Mouse (Mus musculus) hindbrain, embryonic 16.5 days (tissue): ENCODE data around the gene Hnf4a. TPM values are rescaled to one million over a fixed set of nuclear protein-coding genes. Genes with fewer than 3 reads are reported as not detected.

Experiments
- ATAC-seq: fragments of 200-750 bp; cut with Nextera tagmentation; 2 replicates; pipeline ENCODE4 v1.8.0; 2017; ENCODE audit warnings: moderate TSS enrichment, moderate library complexity
- H3K27ac ChIP-seq: fragments of 300-500 bp; sonication (generic); 2 replicates; pipeline ENCODE4 v1.5.1; 2014; ENCODE audit warnings: low read depth, mild to moderate bottlenecking, control low read depth, low read length, moderate library complexity
- H3K27me3 ChIP-seq: fragments of 300-500 bp; sonication (generic); replicated peaks from 2 replicates; pipeline ENCODE4 v1.6.1; 2014; ENCODE audit warnings: low read length; ENCODE audit not compliant: control insufficient read depth, insufficient read depth
- H3K36me3 ChIP-seq: fragments of 300-500 bp; sonication (generic); 2 replicates; pipeline ENCODE4 v1.6.1; 2014; ENCODE audit warnings: mild to moderate bottlenecking, low read length, moderate library complexity, mixed read lengths; ENCODE audit not compliant: control insufficient read depth, insufficient read depth
- H3K4me1 ChIP-seq: fragments of 300-500 bp; sonication (generic); 2 replicates; pipeline ENCODE4 v1.6.1; 2014; ENCODE audit warnings: low read depth, low read length; ENCODE audit not compliant: control insufficient read depth, insufficient read depth
- H3K4me2 ChIP-seq: fragments of 300-500 bp; sonication (generic); 2 replicates; pipeline ENCODE4 v1.6.1; 2014; ENCODE audit warnings: mild to moderate bottlenecking, low read length, control low read depth, moderate library complexity
- H3K4me3 ChIP-seq: fragments of 300-500 bp; sonication (generic); 2 replicates; pipeline ENCODE4 v1.5.1; 2014; ENCODE audit warnings: mild to moderate bottlenecking, low read length, control low read depth, moderate library complexity
- H3K9ac ChIP-seq: fragments of 300-500 bp; sonication (generic); 2 replicates; pipeline ENCODE4 v1.6.1; 2014; ENCODE audit warnings: low read depth, mild to moderate bottlenecking, control low read depth, low read length, moderate library complexity
- H3K9me3 ChIP-seq: fragments of 300-500 bp; sonication (generic); 2 replicates; pipeline ENCODE4 v1.6.1; 2014; ENCODE audit warnings: mild to moderate bottlenecking, low read length, moderate library complexity; ENCODE audit not compliant: control insufficient read depth
- WGBS: fragments of 180-500 bp; shearing (Covaris S2); extraction: QIAGEN DNeasy Blood & Tissue Kit; methylation state at CpG from one replicate; pipeline ENCODE4 v1.1.7; 2014; 5-methylcytosine and 5-hydroxymethylcytosine counted together
- polyA plus RNA-seq: library from polyadenylated mRNA; unstranded; fragments of >200 nt; fragmentation: Nextera tagmentation; extraction: Ambion mirVana; gene quantifications from 2 replicates; pipeline ENCODE4 v1.2.1, GENCODE M21; 2015

The Hnf4a gene
- polyA plus RNA-seq, 1 experiment from 2014 or later = not detected

GRCm38 (mm10) chr2:163538410-163538809 is 31.8 kb downstream of the Hnf4a start:
- ATAC-seq = no peak
- Histone ChIP-seq H3K9ac (no peak overlapping the region), H3K4me3 (no peak overlapping the region), H3K9me3 (no peaks in the 10 kb centered on the region), H3K27ac (no peak overlapping the region), H3K4me1 (peaks cover 5% of the 10 kb centered on the region), H3K36me3 (no peaks in the 10 kb centered on the region), H3K4me2 (no peak overlapping the region), H3K27me3 (peaks cover 3% of the 10 kb centered on the region; the same call in 1 of the 2 replicates)
- WGBS = 88% methylated on average over 2 of the region's 2 CpGs

GRCm38 (mm10) chr2:163539321-163540040 is 32.9 kb downstream of the Hnf4a start:
- no peak overlapping the region for H3K9ac ChIP-seq
- H3K27ac ChIP-seq = no peak overlapping the region
- no peak for ATAC-seq
- no peak overlapping the region for H3K4me3 ChIP-seq
- 0 out of 2 replicates have a peak, but pooled peaks cover 3% of the 10 kb centered on the region for H3K27me3 ChIP-seq
- H3K4me1 ChIP-seq = peaks cover 5% of the 10 kb centered on the region
- no peaks in the 10 kb centered on the region for H3K36me3 ChIP-seq
- WGBS = 86% methylated on average over 13 of the region's 13 CpGs
- no peak overlapping the region for H3K4me2 ChIP-seq
- no peaks in the 10 kb centered on the region for H3K9me3 ChIP-seq

GRCm38 (mm10) chr2:163540231-163541117 is 33.9 kb downstream of the Hnf4a start:
- no peak for ATAC-seq
- Histone ChIP-seq H3K27me3 (0 out of 2 replicates have a peak, but pooled peaks cover 3% of the 10 kb centered on the region), H3K27ac (no peak overlapping the region), H3K4me1 (no peaks in the 10 kb centered on the region), H3K4me2 (no peak overlapping the region), H3K9ac (no peak overlapping the region), H3K4me3 (no peak overlapping the region), H3K36me3 (no peaks in the 10 kb centered on the region), H3K9me3 (no peaks in the 10 kb centered on the region)
- 81% methylated on average over 9 of the region's 9 CpGs for WGBS

- Histone ChIP-seq H3K27ac (no peak overlapping the region), H3K4me2 (no peak overlapping the region), H3K4me1 (no peaks in the 10 kb centered on the region), H3K4me3 (no peak overlapping the region), H3K9me3 (no peaks in the 10 kb centered on the region), H3K9ac (no peak overlapping the region), H3K27me3 (no peaks in the 10 kb centered on the region), H3K36me3 (no peaks in the 10 kb centered on the region)
- 84% methylated on average over 10 of the region's 10 CpGs for WGBS
- no peak for ATAC-seq
Measured at GRCm38 (mm10) chr2:163541568-163542182, 35.1 kb downstream of the Hnf4a start.

DNA sequence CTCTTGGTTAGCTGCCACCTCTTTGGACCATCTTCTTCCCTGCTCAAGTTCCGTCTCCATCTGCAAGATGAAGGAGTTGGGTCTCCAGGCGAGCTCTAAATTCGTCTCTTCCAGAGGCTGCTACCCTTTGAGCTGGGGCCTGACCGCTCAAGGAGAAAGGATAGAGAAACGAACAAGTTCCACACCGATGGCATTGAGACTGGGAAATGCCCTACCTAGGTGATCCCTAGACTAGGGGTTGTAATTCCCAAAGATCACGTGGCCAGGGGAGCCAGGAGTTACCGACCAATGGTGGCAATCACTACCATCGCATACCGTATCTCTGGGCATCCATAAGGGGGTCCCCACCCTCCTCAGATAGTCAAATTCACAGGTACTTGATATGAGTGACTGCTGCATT is 36.1 kb downstream of the Hnf4a start:
- no peak overlapping the region for H3K27ac ChIP-seq
- H3K27me3 ChIP-seq = no peaks in the 10 kb centered on the region
- no peak overlapping the region for H3K9ac ChIP-seq
- 93% methylated on average over 10 of the region's 10 CpGs for WGBS
- no peak overlapping the region for H3K4me3 ChIP-seq
- no peaks in the 10 kb centered on the region for H3K4me1 ChIP-seq
- no peaks in the 10 kb centered on the region for H3K36me3 ChIP-seq
- H3K4me2 ChIP-seq = no peak overlapping the region
- H3K9me3 ChIP-seq = no peaks in the 10 kb centered on the region
- no peak for ATAC-seq

DNA sequence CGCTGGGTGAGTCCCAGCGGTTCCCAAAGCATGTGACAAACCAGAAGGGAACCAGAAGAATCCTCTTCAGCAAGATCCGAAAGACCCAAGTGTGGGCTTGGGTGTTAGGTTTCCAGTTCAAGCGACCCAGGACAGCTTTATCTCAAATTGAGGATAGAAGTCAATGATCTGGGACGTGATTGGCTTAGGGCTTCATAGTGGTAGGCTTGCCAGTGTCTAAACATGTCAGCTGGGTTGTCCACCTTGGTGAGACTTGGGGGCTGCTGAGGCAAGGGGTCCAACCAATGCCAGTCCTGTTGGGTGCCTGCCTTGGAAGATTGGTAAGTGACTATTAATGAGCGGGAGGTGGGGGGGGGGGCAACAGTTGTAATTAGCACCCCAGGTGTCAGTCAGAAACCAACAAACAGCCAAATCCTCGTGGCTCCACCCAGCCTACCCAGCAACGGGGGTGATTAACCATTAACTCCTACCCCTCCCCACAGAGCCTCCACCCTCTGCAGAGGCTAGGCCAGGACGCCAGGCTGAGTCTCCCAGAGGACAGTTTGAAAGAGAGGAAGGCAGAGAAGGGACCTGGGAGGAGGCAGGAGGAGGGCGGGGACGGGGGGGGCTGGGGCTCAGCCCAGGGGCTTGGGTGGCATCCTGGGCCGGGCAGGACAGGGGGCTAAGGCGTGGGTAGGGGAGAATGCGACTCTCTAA is 40.2 kb downstream of the Hnf4a start:
- no peak overlapping the region for H3K4me2 ChIP-seq
- H3K4me3 ChIP-seq = no peak overlapping the region
- no peak overlapping the region for H3K9ac ChIP-seq
- no peaks in the 10 kb centered on the region for H3K36me3 ChIP-seq
- no peaks in the 10 kb centered on the region for H3K4me1 ChIP-seq
- no peaks in the 10 kb centered on the region for H3K9me3 ChIP-seq
- 79% methylated on average over 13 of the region's 14 CpGs for WGBS
- no peak overlapping the region for H3K27ac ChIP-seq
- no peaks in the 10 kb centered on the region for H3K27me3 ChIP-seq
- ATAC-seq = no peak

- H3K27ac ChIP-seq = no peak overlapping the region
- no peak overlapping the region for H3K9ac ChIP-seq
- H3K4me2 ChIP-seq = no peak overlapping the region
- no peaks in the 10 kb centered on the region for H3K4me1 ChIP-seq
- WGBS = 74% methylated on average over 6 of the region's 6 CpGs
- no peaks in the 10 kb centered on the region for H3K36me3 ChIP-seq
- no peaks in the 10 kb centered on the region for H3K9me3 ChIP-seq
- H3K4me3 ChIP-seq = no peak overlapping the region
- ATAC-seq = no peak
- no peaks in the 10 kb centered on the region for H3K27me3 ChIP-seq
Measured at GRCm38 (mm10) chr2:163548822-163549221, 42.2 kb downstream of the Hnf4a start.

DNA sequence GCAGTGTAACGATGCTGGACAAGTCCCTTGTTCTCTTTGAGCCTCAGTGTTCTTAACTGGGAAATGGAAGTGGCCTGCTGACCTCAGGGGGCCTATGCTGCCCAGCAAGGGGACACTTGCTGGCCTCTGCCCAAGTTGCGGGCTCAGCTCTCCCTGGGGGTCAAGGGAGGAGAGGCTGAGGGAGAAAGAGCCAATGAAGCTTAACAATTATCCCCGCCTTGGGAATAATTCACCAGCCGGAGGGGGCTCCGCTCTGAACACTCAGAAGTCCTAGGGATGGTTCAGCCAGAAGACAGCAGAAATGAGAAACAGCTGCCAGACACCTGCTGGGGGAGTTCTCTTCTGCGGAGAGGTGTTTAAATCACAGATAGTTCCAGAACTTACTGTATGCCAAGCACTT is 43.2 kb downstream of the Hnf4a start:
- no peak for ATAC-seq
- no peaks in the 10 kb centered on the region for H3K9me3 ChIP-seq
- H3K4me1 ChIP-seq = no peaks in the 10 kb centered on the region
- no peak overlapping the region for H3K4me3 ChIP-seq
- no peaks in the 10 kb centered on the region for H3K27me3 ChIP-seq
- no peak overlapping the region for H3K27ac ChIP-seq
- 29% methylated on average over 6 of the region's 6 CpGs for WGBS
- H3K9ac ChIP-seq = no peak overlapping the region
- H3K4me2 ChIP-seq = no peak overlapping the region
- no peaks in the 10 kb centered on the region for H3K36me3 ChIP-seq
